Mouse (Mus musculus) embryonic fibroblast, embryonic 13.5 days (primary cell): ENCODE results near the gene Efemp1. TPM values are rescaled to one million over a fixed set of nuclear protein-coding genes. Genes with fewer than 3 reads are reported as not detected.

Experiments used
- H3K27ac ChIP-seq: 2 replicates; pipeline ENCODE4 v1.5.1; 2012; ENCODE audit warnings: low read length, control low read depth, inconsistent platforms; ENCODE audit not compliant: insufficient read depth
- H3K4me1 ChIP-seq: 2 replicates; pipeline ENCODE4 v1.6.1; 2011; ENCODE audit warnings: low read length; ENCODE audit not compliant: control insufficient read depth, insufficient read depth
- H3K4me3 ChIP-seq: 2 replicates; pipeline ENCODE4 v1.5.1; 2011; ENCODE audit warnings: mild to moderate bottlenecking, control low read depth, low read length; ENCODE audit not compliant: insufficient read depth
- CTCF ChIP-seq: IDR thresholded peaks from 2 replicates; pipeline ENCODE4 v1.5.1; 2011; ENCODE audit warnings: mild to moderate bottlenecking, control low read depth, low read length, moderate library complexity, borderline replicate concordance; ENCODE audit not compliant: insufficient read depth
- POLR2A ChIP-seq: IDR thresholded peaks from 2 replicates; pipeline ENCODE4 v1.6.1; 2011; ENCODE audit warnings: low read depth, mild to moderate bottlenecking, control low read depth, low read length, moderate library complexity
- polyA plus RNA-seq: library from polyadenylated mRNA; stranded (reverse); fragments of >200 nt; gene quantifications from 2 replicates; pipeline ENCODE4 v1.2.4, GENCODE M21; 2011; ENCODE audit warnings: low read depth; ENCODE audit not compliant: missing spikeins, insufficient read length

The Efemp1 gene
- polyA plus RNA-seq, 1 experiment = 79.5 TPM

- H3K4me1 ChIP-seq = peaks cover 12% of the 10 kb centered on the region
- no peak for TF ChIP-seq CTCF
- no peak for TF ChIP-seq POLR2A
- H3K27ac ChIP-seq = peak overlapping the region; percentile 31; the same call in 1 of the 2 replicates
- no peak overlapping the region for H3K4me3 ChIP-seq
Observed at GRCm38 (mm10) chr11:28908908-28909545, 56.0 kb downstream of the Efemp1 start.

- Histone ChIP-seq H3K4me1 (peaks cover 6% of the 10 kb centered on the region), H3K4me3 (no peak overlapping the region), H3K27ac (no peak overlapping the region)
- TF ChIP-seq POLR2A = no peak
- TF ChIP-seq CTCF = no peak
Observed at GRCm38 (mm10) chr11:28912469-28913138, 59.6 kb downstream of the Efemp1 start.

- Histone ChIP-seq H3K27ac (no peak overlapping the region), H3K4me3 (no peak overlapping the region), H3K4me1 (no peaks in the 10 kb centered on the region)
- TF ChIP-seq CTCF (no peak), POLR2A (no peak)
Observed at GRCm38 (mm10) chr11:28934449-28934848, 81.4 kb downstream of the Efemp1 start.

- no peak overlapping the region for H3K27ac ChIP-seq
- H3K4me1 ChIP-seq = no peaks in the 10 kb centered on the region
- H3K4me3 ChIP-seq = no peak overlapping the region
- TF ChIP-seq POLR2A (no peak), CTCF (no peak)
Observed at GRCm38 (mm10) chr11:28939651-28940050, 86.6 kb downstream of the Efemp1 start.

GRCm38 (mm10) chr11:28951586-28952210 lies 98.7 kb downstream of the Efemp1 start:
- TF ChIP-seq POLR2A = no peak
- no peak for TF ChIP-seq CTCF
- Histone ChIP-seq H3K4me3 (no peak overlapping the region), H3K27ac (no peak overlapping the region), H3K4me1 (no peaks in the 10 kb centered on the region)

- H3K4me3 ChIP-seq = no peak overlapping the region
- TF ChIP-seq CTCF = no peak
- H3K27ac ChIP-seq = no peak overlapping the region
- no peaks in the 10 kb centered on the region for H3K4me1 ChIP-seq
Observed at GRCm38 (mm10) chr11:28954673-28955304, 101.8 kb downstream of the Efemp1 start.

- TF ChIP-seq POLR2A = no peak
- H3K4me3 ChIP-seq = no peak overlapping the region
- H3K4me1 ChIP-seq = no peaks in the 10 kb centered on the region
- no peak overlapping the region for H3K27ac ChIP-seq
Observed at GRCm38 (mm10) chr11:28955305-28955701, 102.3 kb downstream of the Efemp1 start.

- H3K27ac ChIP-seq = no peak overlapping the region
- H3K4me3 ChIP-seq = no peak overlapping the region
- no peak for TF ChIP-seq CTCF
- no peak for TF ChIP-seq POLR2A
- no peaks in the 10 kb centered on the region for H3K4me1 ChIP-seq
Observed at GRCm38 (mm10) chr11:28961381-28961780, 108.4 kb downstream of the Efemp1 start.
